Mouse (Mus musculus) limb, embryonic 11.5 days (tissue): ENCODE results near the gene Dppa3. TPM values are rescaled to one million over a fixed set of nuclear protein-coding genes. Genes with fewer than 3 reads are reported as not detected.
A peak's percentile ranks its signal among the peaks of the same experiment; 100 is the strongest.
"Not testable (repeated sequence)": the region's sequence is repeated elsewhere in the genome, so short reads cannot be mapped to it uniquely, and the experiment has no call there.

Source experiments
- ATAC-seq: fragments of 200-750 bp; cut with Nextera tagmentation; 2 replicates; pipeline ENCODE4 v1.8.0; 2017; ENCODE audit warnings: low read depth; ENCODE audit not compliant: insufficient number of reproducible peaks, low FRiP score, low TSS enrichment
- DNase-seq: peaks from one replicate; pipeline ENCODE4 v3.0.0-alpha.2; 2015; ENCODE audit warnings: low spot score
- H3K27ac ChIP-seq: fragments of 300-500 bp; sonication (generic); replicated peaks from 2 replicates; pipeline ENCODE4 v1.5.1; 2014; ENCODE audit warnings: low read depth, mild to moderate bottlenecking, low read length
- H3K27me3 ChIP-seq: fragments of 300-500 bp; sonication (generic); 2 replicates; pipeline ENCODE4 v1.6.1; 2014; ENCODE audit warnings: mild to moderate bottlenecking, low read length, mixed read lengths; ENCODE audit not compliant: control insufficient read depth, insufficient read depth
- H3K36me3 ChIP-seq: fragments of 300-500 bp; sonication (generic); 2 replicates; pipeline ENCODE4 v1.6.1; 2014; ENCODE audit warnings: mild to moderate bottlenecking, low read length, moderate library complexity, mixed read lengths; ENCODE audit not compliant: control insufficient read depth, insufficient read depth
- H3K4me1 ChIP-seq: fragments of 300-500 bp; sonication (generic); 2 replicates; pipeline ENCODE4 v1.6.1; 2014; ENCODE audit warnings: low read length, mixed read lengths; ENCODE audit not compliant: control insufficient read depth, insufficient read depth
- H3K4me2 ChIP-seq: fragments of 300-500 bp; sonication (generic); 2 replicates; pipeline ENCODE4 v1.6.1; 2014; ENCODE audit warnings: low read depth, mild to moderate bottlenecking, moderate library complexity; ENCODE audit not compliant: severe bottlenecking
- H3K4me3 ChIP-seq: fragments of 300-500 bp; sonication (generic); 2 replicates; pipeline ENCODE4 v1.5.1; 2014; ENCODE audit warnings: low read depth, low read length
- H3K9ac ChIP-seq: fragments of 300-500 bp; sonication (generic); 2 replicates; pipeline ENCODE4 v1.6.1; 2014; ENCODE audit warnings: mild to moderate bottlenecking, low read length
- H3K9me3 ChIP-seq: fragments of 300-500 bp; sonication (generic); 2 replicates; pipeline ENCODE4 v1.6.1; 2016; ENCODE audit warnings: low read length; ENCODE audit not compliant: control insufficient read depth
- WGBS: fragments of 180-500 bp; shearing (Covaris S2); extraction: QIAGEN DNeasy Blood & Tissue Kit; methylation state at CpG from one replicate; pipeline ENCODE4 v1.1.7; 2014; 5-methylcytosine and 5-hydroxymethylcytosine counted together
- polyA plus RNA-seq: library from polyadenylated mRNA; unstranded; fragments of >200 nt; fragmentation: Nextera tagmentation; extraction: Ambion mirVana; gene quantifications from 2 replicates; pipeline ENCODE4 v1.2.1, GENCODE M21; 2014

Dppa3 gene
- polyA plus RNA-seq, 1 experiment from 2014 or later: not detected

- no peak for ATAC-seq
- Histone ChIP-seq H3K36me3 (no peaks in the 10 kb centered on the region), H3K4me3 (no peak overlapping the region), H3K4me2 (no peak overlapping the region), H3K9me3 (no peaks in the 10 kb centered on the region), H3K9ac (no peak overlapping the region), H3K27ac (no peak overlapping the region), H3K4me1 (no peaks in the 10 kb centered on the region), H3K27me3 (no peaks in the 10 kb centered on the region)
- 93% methylated on average over 6 of the region's 6 CpGs for WGBS
- no peak for DNase-seq
Observed at GRCm38 (mm10) chr6:122621066-122621465, 5.1 kb upstream of the Dppa3 start.

- WGBS: 59% methylated on average over 5 of the region's 5 CpGs
- no peaks in the 10 kb centered on the region for H3K9me3 ChIP-seq
- no peak overlapping the region for H3K9ac ChIP-seq
- H3K36me3 ChIP-seq: no peaks in the 10 kb centered on the region
- no peak for ATAC-seq
- H3K4me2 ChIP-seq: no peak overlapping the region
- H3K4me3 ChIP-seq: no peak overlapping the region
- no peak overlapping the region for H3K27ac ChIP-seq
- H3K4me1 ChIP-seq: no peaks in the 10 kb centered on the region
- H3K27me3 ChIP-seq: 0 out of 2 replicates have a peak, but pooled peaks cover 3% of the 10 kb centered on the region
- DNase-seq: no peak
Observed at GRCm38 (mm10) chr6:122624480-122624879, 1.7 kb upstream of the Dppa3 start.

GRCm38 (mm10) chr6:122625156-122625555 lies 1.1 kb upstream of the Dppa3 start:
- Histone ChIP-seq H3K4me1 (no peaks in the 10 kb centered on the region), H3K9me3 (no peaks in the 10 kb centered on the region), H3K27me3 (0 out of 2 replicates have a peak, but pooled peaks cover 3% of the 10 kb centered on the region), H3K9ac (no peak overlapping the region), H3K36me3 (no peaks in the 10 kb centered on the region), H3K4me3 (no peak overlapping the region), H3K4me2 (no peak overlapping the region), H3K27ac (no peak overlapping the region)
- DNase-seq: no peak
- no peak for ATAC-seq
- 76% methylated on average over 4 of the region's 4 CpGs for WGBS

GRCm38 (mm10) chr6:122627469-122628108 lies 1.4 kb downstream of the Dppa3 start:
- H3K27ac ChIP-seq: no peak overlapping the region
- no peaks in the 10 kb centered on the region for H3K4me1 ChIP-seq
- ATAC-seq: no peak
- DNase-seq: no peak
- H3K36me3 ChIP-seq: no peaks in the 10 kb centered on the region
- 34% methylated on average over 20 of the region's 20 CpGs for WGBS
- no peak overlapping the region for H3K4me2 ChIP-seq
- no peaks in the 10 kb centered on the region for H3K9me3 ChIP-seq
- H3K9ac ChIP-seq: no peak overlapping the region
- no peak overlapping the region for H3K4me3 ChIP-seq
- 0 out of 2 replicates have a peak, but pooled peaks cover 3% of the 10 kb centered on the region for H3K27me3 ChIP-seq

GRCm38 (mm10) chr6:122633411-122633810 lies 7.2 kb downstream of the Dppa3 start:
- no peak overlapping the region for H3K4me2 ChIP-seq
- no peak overlapping the region for H3K4me3 ChIP-seq
- no peaks in the 10 kb centered on the region for H3K9me3 ChIP-seq
- no peak overlapping the region for H3K9ac ChIP-seq
- WGBS: 50% methylated on average over 9 of the region's 9 CpGs
- no peaks in the 10 kb centered on the region for H3K27me3 ChIP-seq
- ATAC-seq (no peak), DNase-seq (peak; percentile 36)
- no peaks in the 10 kb centered on the region for H3K36me3 ChIP-seq
- no peaks in the 10 kb centered on the region for H3K4me1 ChIP-seq
- no peak overlapping the region for H3K27ac ChIP-seq

GRCm38 (mm10) chr6:122635315-122635714 lies 9.1 kb downstream of the Dppa3 start:
- no peak for ATAC-seq
- H3K4me3 ChIP-seq: no peak overlapping the region
- H3K27me3 ChIP-seq: no peaks in the 10 kb centered on the region
- no peak overlapping the region for H3K4me2 ChIP-seq
- no peaks in the 10 kb centered on the region for H3K36me3 ChIP-seq
- H3K27ac ChIP-seq: no peak overlapping the region
- H3K9me3 ChIP-seq: no peaks in the 10 kb centered on the region
- H3K4me1 ChIP-seq: no peaks in the 10 kb centered on the region
- 90% methylated on average over 7 of the region's 7 CpGs for WGBS
- no peak overlapping the region for H3K9ac ChIP-seq
- DNase-seq: no peak

GRCm38 (mm10) chr6:122636666-122637065 lies 10.5 kb downstream of the Dppa3 start:
- WGBS: 85% methylated on average over 3 of the region's 3 CpGs
- Histone ChIP-seq H3K9me3 (no peaks in the 10 kb centered on the region), H3K4me3 (no peak overlapping the region), H3K4me2 (no peak overlapping the region), H3K36me3 (no peaks in the 10 kb centered on the region), H3K27me3 (no peaks in the 10 kb centered on the region), H3K9ac (no peak overlapping the region), H3K27ac (no peak overlapping the region), H3K4me1 (no peaks in the 10 kb centered on the region)
- DNase-seq: no peak
- ATAC-seq: no peak

- not testable (repeated sequence) for H3K4me1 ChIP-seq, H3K9ac ChIP-seq, H3K9me3 ChIP-seq, H3K27ac ChIP-seq, ATAC-seq, H3K36me3 ChIP-seq, DNase-seq, H3K4me3 ChIP-seq, H3K4me2 ChIP-seq, H3K27me3 ChIP-seq
- 74% methylated on average over 4 of the region's 4 CpGs for WGBS
Observed at GRCm38 (mm10) chr6:122637566-122637965, 11.4 kb downstream of the Dppa3 start.

- H3K9ac ChIP-seq, H3K4me2 ChIP-seq, H3K27ac ChIP-seq, H3K27me3 ChIP-seq, H3K4me3 ChIP-seq, H3K36me3 ChIP-seq, H3K9me3 ChIP-seq, ATAC-seq, H3K4me1 ChIP-seq, DNase-seq: not testable (repeated sequence)
- 86% methylated on average over 21 of the region's 21 CpGs for WGBS
Observed at GRCm38 (mm10) chr6:122644196-122644595, 18.0 kb downstream of the Dppa3 start.
